Mouse (Mus musculus): ENCODE data around the gene Wnt10b.

The Wnt10b gene

DNA sequence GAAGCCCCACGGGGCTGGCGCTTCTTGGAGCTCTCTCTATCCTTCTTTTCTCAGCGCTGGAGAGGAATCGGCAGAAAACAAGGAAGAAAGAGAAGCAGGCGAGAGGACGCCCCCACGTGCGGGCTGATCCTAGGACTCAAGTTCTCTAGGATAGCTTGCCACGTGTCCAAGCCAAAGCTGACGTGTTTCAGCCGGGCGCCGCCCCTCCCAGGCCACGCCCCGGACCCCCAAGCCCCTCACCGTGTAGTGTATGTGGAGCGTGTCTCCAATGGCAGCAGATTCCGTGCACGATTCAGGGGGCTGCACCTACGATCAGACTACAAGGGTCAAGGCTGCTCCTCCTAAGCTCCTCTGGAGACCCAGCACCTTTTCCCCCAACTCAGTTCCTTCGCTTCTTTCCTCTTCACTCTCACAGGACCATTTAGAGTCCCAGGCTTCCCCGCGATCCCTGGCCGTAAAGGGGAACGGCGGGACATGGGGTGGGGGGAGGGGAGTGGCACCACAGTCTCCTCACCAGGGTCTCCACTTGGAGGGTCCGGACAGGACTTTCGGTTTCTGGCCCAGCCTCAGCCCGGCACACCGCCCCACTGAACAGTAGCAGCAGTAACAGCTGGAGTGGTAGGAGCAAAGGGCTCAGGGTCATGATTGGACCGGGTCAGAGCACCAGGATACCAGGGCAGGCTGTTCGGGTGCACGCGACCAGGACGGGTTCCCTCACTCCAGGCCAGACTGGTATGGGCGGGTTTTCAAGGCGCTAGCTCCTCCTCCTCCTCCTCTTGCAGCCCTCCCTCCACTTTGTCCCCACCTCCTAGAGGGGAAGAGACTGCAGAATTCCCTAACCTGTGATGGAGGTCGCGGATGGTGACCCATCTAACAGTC, 50.3 kb downstream of the Wnt10b start, which contains the start of gene Fkbp11:
Gene Fkbp11 (minus strand): TSS at position 756 of the 879 bp plus-strand sequence.
- DNase-seq, result peak; percentile 79

- no peak for DNase-seq
These were observed 51.2 kb downstream of the Wnt10b start for GRCm38 (mm10) chr15:98726746-98727145.

GRCm38 (mm10) chr15:98726079-98726478, 51.9 kb downstream of the Wnt10b start:
- DNase-seq, result no peak

GRCm38 (mm10) chr15:98724441-98724840, 53.5 kb downstream of the Wnt10b start:
- DNase-seq, result peak; percentile 45

DNA sequence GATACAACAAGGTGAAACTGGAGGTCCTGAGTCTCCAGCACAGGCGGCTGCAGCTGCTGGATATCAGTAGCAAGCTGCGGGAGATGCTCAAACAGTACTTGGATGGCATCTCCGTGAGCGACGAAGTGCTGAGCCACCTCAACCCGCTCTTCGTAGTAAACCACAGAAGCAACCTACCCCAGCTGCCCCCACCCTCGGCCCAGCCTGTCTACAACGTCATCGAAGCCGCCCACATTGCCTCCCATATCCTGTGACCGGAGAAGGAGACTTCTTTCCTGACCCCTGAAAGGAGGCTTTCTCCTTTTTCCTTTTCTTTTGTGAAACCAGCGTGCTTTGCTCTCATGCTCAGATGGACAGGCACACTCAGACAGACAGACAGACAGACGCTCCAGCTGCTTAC, 55.1 kb downstream of the Wnt10b start:
- peak; percentile 67 for DNase-seq

DNA sequence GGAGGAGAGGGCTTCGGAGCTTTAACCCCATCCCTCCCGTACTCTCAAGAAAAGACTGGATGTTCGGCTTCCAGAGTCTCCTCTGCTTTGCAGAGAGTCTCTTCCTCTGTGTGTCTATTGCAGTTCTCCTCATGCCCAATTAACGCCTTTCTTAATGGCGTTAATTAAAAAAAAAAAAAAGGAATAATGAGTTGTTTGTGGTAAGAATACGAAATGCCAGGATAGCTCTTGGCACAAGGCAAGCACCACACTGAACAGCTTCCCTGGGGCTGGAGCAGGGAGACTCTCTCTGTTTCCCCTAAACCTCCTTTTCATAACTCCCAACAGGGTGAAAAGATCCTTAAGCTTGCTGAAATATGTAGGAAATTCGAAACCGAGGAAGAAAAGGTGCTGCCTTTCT, 55.8 kb downstream of the Wnt10b start:
- no peak for DNase-seq

Data from kidney, postnatal 10 days (tissue).